Mouse (Mus musculus) thymus, postnatal 0 days (tissue): ENCODE data around the gene Cdh22. TPM values are rescaled to one million over a fixed set of nuclear protein-coding genes. Genes with fewer than 3 reads are reported as not detected.

Experiments
- DNase-seq: peaks from one replicate; pipeline ENCODE4 v3.0.0-alpha.2; 2015; ENCODE audit warnings: low spot score
- polyA plus RNA-seq: library from polyadenylated mRNA; unstranded; fragments of >200 nt; fragmentation: Nextera tagmentation; extraction: Ambion mirVana; gene quantifications from 2 replicates; pipeline ENCODE4 v1.2.1, GENCODE M21; 2015

Gene Cdh22
- polyA plus RNA-seq, 1 experiment from 2014 or later = 0.14 TPM

DNA sequence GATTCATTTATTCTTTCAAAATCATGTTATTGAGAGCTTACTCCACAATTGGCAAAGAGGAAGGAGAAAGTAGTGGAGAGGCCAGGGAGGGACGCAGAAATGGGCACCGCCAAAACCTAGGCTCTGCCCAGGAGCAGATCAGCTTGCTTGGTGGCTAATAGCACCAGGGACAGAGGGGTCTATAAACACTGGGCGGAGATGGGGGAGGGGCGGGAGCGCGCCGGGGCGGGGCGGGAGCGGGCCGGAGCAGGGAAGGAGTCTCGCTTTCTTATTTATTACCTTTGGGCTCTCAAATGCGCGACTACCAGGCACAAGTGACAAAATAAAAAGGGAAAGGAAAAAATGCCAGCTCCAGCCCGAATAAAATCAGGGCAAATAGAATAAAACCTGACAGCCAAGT lies 23.7 kb downstream of the Cdh22 start:
- DNase-seq = no peak

DNA sequence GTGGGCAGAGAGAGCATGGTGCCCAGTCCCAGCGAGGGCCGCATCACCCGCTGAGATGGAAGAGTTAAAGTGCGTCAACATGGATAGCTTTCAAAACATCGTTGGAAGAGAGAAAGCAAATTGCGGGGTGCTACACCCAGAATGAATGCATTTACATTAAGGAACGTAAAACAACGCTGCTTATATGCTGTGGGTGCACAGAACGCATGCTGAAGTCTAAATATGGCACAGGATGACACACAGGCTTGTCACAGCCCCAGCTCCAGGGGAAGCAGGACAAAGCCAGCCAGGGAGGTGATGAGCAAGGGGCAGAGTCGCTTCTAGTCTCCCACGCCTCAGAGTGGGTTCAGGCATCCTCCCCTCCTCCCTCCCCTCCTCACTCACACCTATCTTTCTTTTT lies 27.0 kb downstream of the Cdh22 start:
- DNase-seq = no peak

DNA sequence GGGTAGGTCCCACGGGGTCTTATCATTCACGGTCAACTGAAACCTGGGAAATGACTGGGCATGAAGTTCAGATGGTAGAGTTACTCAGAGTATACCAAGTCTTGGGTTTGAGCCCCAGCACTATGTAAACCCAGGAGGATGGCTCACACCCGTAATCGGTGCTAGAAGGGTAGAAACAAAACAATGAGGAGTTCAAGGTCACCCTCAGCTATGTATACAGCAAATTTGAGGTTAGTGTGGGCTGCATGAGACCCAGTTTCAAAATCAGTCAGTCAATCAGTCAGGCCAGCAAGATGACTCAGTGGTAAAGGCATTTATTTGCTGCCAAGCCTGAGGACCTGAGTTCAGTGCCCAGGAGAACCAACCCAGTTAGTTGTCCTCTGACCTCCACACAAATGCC lies 27.6 kb downstream of the Cdh22 start:
- DNase-seq = no peak

DNA sequence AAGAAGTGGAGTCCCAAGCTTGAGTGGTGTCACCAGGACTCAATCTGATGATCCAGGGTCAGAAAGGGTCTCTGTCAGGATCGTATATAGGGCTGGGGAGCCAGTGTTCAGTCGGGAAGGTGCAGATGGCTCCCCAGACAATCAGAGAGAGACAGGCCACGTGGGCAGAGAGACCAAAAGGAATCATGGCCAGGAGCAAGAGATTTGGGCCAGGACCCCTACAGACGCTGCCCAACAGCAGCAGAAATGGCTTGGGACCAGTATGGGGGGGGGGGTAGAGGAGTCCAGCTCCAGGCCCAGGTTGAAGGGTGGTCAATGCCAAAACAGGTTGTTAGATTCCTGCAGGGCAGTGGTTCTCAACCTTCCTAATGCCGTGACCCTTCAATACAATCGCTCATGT lies 29.2 kb downstream of the Cdh22 start:
- no peak for DNase-seq

DNA sequence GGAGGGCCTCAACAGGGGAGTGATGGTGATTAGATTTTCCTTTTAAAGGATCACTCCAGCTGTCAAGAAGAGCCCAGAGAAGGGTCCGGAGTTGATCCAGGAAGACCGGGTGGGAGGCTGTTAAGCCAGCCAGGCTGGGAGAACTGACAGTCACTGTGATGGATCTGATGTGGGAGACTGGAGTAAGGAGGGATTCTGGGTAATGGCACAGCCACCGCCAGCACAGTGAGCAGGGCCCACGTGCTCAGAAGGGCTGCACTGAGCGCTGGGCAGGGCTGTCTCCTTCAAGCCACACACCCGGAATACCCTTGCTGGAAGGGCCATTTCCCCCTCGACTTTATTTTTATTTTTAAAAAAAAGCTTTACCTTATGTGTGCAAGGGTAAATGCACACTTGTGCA lies 29.7 kb downstream of the Cdh22 start:
- no peak for DNase-seq

DNA sequence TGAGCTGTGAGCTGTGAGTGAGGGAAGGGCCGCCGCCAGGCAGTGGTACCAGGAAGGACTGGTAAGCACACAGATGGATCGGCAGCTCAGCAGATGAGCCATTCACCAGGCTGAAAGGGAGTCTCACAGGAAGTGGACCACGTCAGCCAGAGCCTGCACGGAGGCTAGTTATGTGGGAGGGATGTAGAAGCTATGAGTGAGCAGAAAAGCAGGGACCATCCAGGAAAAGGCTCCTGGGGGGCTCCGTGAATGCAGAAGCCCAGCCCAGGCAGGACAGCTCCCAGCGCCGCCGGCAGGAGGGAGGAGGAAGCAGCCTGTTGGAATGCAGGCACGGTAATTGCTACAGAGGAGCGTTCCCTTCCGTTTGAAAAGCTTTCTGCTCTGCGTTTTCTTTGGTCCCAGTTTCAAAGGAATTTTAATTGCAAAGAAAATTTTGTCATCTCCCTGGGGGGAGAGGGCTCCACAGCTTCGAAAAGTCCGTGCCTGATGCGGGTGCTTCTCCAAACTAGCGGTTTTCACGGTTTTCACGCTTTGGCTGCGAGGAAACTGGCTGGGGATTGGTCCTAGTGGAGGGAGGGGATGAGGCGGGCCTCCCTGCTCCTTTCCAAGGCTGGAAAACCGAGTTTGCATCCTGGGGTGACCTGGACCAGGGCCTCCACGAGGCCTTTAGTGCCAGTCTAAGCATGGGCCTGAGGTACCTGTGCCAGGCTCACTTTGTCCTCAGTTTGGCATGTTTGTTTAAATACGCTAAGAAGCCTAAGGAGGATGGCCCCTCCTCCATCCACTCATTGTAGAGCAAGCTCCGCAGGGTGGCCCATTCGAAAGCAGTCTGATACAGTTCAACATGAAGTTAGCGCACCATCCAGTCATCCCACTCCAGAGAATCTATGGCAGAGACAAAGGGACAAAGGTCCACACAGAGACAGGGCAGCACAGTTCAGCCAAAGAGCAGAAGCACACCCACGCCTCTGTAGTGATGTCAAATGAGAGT lies 32.6 kb downstream of the Cdh22 start:
- DNase-seq = peak; percentile 4

DNA sequence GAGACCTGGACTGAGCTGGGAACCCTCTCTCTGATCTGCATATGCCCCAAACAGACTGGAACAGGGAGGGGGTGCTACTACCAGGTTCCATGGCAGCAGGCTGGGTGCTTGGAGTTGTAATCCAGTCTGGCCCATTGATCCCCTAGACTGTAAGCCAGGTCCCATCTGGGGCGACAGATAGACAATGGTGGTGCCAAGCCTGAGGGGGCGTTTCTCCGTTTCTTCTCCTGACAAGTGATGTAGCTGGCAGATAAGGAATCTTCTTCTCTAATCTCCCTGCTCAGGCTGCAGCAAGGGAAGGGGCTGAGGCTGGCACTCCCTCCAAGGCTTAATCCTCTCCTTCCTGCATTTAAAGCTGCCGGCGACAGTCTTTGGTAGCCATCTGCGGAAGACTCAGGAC lies 37.1 kb downstream of the Cdh22 start:
- no peak for DNase-seq

DNA sequence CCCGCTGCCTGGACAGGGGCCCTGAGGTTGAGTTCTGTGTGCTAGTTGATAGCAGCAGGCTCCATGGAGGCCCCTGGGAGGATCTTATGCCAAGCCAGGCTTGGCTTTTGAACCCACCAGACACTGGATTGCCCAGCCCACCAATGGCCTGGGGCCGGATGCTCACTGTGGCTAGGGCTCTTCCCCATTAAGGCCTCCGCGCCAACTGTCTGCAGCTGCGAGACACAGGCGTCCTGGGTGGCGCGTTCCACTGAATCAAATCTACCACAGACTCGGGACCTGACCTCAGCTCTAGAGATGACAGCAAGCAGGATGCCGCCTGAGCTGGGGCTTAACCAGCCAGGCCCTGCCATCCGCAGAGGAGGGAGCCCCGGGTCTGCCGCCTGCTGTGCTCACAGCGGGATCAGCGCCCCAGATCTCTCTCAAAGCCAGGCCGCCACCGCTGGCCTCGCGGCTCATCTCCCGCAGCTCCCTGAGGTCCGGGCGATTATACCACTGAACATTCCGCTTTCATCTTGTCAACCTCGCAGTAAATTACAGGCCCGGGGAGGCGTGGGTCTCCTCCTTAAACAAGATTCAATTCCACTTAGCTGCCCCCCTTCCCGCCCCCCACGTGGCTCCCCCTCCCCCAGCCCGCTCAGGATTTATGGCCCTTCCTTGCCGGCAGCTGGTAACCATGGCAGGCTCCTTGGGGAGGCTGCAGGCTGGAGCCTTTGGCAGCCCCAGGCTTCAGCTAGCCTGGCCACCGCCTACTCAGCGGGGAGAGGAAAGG lies 39.1 kb downstream of the Cdh22 start:
- peak; percentile 5 for DNase-seq

DNA sequence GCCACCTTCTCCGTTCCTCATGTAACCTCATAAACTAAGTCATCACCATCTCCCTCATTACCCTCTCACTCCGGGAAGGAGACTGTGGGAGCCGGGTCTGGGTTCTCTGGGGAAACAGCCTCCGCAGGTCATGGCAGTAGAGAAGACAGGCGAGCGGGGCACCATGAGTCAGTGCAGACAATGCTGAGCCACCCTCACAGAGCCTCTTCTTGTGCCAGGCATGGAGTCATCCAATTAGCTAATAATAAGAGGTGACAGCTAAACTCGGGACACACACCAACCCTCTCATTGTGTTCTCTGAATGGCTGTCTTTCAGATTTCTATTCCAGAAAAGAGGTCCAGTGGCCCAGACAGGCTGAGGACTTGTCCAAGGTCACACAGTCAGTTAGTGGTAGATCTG lies 43.2 kb downstream of the Cdh22 start:
- DNase-seq = no peak

DNA sequence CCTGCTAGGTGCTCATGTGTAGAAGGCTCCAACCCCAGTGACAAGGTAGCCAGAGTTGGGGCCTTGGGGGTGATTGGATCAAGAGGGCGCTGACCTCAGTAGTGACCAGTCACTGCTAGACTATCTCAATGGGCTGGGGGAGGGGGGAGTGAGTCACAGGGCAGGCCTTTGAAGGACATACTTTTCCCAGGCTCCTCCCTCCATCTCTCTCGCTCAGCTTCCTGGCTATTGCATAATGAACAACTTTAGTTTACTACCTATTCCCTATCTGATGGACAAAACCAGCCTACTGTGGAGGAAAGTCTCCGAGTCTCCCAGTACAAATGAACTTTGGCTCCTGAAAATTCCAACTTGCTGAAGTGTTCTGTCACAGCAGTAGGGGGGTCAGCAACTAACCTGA lies 45.1 kb downstream of the Cdh22 start:
- DNase-seq = no peak

DNA sequence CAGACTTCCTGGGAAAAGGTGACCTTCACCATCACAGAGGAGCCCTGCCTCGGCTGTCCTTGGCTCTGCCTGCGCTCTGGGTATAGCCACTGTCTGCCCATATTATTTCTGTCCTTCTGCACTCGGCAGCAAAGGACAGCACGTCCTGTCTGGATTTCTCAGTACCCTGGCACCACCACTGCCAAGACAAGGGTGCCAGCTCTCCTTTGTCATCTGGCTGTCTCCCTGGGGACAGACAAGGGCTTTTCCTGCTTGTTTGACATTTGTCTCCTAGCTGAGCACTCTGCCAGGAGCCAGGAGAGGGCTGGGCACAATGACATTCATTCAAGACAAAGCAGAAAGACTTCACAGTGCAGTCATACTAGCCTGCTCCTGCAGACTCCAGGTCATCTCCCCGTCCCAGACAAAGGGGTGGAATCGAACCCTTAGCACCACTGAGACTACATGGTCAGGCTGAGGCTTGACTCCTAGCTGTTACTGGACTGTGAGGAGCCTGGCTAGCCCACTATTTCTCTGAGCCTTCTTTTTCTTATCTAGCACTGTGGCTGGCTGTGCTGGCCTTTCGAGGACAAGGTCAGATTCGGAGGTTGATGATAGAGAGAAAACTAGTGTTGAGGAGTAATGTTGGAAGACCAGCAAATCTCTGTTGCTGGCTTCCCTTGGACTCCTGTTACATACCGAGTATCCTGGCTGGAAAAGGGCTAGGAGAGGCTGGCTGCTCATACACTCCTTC lies 46.8 kb downstream of the Cdh22 start:
- no peak for DNase-seq

DNA sequence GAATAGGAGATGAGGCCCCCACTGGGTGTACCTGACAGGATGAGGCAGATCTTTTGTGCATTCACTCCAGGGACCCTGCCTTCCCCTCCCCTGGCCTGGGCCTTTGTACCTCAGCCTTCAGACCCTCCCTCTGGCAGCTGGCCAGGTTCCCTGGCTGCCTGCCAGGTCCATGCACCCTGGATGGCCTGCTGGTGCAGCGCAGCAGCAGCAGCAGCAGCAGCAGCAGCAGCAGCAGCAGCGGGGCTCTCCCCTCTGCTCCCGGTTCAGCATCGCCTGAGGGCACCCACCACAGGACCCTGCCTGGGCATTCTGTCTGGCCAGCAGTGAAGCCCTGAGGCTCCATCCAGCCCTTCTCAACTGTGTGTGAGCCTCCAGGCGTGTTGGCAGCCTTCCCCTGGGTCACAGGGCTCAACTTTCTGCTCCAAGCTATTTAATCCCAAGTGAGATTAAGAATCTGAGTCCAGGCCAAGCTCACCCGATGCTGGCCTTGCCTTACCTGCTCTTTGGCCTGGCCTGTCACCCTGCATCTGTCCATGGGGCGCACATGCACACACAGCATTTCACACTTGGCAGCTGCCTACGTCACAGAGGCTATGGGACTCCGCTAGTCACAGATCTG lies 50.5 kb downstream of the Cdh22 start:
- no peak for DNase-seq

DNA sequence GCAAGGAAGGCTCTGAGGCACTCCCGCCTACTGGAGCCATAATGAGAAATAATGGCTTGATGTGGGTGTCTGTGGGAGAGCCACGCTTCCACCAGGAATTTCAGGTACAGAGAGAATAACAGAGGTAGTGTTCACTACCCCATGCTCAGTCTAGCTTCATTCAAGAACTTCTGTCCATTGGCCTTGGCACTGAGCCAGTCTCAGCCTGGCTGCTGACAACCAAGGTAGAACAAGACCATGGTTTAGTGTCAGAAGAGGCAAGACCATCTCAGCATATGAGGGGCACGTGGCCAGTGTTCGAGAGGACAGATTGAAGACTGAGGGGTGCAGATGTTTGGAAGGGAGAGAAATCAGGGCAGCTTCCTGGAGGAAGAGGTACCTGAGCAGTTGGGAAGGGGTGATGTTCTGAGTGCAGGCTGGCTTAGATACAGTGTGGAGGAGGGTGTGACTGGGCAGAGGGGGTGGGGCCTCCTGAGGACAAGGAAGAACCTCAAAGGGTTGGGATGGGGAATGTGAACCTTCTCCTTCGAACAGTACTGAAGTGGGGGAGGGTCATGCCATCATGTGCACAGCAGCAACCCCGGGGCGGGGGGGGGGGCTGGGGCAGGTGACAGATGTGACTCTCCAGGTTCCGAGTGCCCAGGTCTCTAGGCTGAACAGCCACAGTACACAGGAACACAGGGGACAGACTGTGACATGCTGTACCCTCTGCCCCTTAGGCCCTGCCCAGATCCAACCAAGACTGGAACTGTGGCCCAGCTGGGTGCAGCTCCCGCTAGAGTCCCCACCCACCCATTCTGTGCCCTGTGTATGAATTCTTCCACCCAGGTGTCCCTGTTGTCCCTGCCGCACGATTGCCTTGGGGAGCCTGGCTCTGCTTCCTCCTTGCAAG lies 52.3 kb downstream of the Cdh22 start:
- DNase-seq = no peak

DNA sequence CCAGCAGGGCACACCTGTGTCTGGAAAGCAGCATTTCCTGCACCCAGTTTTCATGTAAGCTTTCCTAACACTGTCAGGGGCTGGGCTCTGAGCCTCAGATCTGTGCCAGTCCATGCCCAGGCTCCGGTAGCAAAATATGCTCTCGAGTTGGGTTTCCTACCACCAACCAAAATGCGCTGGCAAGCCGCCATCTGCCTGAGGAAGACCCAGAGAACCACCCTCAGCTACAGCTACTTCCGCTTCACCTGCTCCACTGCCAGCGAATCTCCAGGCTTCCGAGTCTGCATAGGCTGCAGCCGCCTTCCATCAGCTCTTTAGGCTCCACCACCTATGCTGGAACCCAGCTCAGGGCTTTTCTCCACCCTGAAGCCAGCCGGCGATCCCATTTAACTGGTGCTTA lies 55.4 kb downstream of the Cdh22 start:
- no peak for DNase-seq

DNA sequence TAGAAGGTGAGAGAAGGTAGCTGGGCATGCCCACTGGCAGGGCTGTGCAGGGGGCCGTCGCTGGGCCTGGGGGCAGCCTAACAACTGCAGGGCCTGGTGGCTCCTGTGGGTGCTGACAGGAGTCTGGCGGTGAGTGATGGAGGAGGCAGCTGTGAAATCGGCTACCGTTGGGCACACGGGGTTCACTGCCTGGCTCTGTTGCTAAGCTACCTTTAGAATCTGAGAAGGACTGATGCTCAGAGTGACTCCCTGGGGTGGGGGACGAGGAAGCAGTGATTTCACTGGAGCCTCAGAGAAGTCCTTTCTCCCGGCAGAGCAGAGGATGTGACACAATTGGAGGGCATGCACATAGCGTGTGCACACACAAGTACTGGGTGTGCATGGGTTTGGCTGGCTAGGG lies 57.7 kb downstream of the Cdh22 start:
- no peak for DNase-seq

DNA sequence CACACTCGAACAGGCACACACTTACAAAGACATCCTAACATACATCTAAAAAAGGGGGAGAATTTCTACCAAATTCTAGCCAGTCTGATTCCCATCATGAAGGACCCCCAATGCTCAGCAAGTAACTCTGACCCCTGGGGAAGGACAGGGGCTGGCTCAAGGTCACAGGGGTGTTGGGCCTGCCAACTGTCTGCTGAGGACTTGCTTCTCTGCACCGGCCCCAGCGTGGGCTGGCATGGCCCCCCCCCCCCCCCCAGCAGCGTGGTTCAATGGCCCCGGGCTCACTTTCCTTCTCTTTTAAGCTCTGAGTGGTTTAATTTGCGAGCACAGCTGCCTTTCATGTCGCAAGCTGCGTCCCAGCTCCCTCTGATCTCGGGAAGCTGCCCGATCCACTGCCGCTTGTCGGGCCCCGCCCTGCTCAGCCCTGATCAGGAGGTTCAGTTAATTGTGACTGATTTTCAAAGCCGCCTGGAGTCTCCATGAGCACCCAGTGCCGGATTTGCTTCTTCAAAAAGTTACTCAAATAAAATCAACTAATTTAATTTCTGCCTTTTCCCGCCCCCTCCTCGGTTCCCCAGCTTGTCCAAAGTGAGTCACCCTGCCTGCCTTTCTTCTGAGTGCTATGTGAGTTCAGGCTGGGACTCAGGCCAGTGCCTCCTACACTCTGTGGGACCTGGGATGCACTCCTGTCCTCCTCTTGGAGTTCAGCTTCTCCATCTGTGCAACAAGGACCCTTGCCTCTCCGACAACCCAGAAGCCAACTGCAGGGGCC lies 67.8 kb downstream of the Cdh22 start:
- DNase-seq = no peak

DNA sequence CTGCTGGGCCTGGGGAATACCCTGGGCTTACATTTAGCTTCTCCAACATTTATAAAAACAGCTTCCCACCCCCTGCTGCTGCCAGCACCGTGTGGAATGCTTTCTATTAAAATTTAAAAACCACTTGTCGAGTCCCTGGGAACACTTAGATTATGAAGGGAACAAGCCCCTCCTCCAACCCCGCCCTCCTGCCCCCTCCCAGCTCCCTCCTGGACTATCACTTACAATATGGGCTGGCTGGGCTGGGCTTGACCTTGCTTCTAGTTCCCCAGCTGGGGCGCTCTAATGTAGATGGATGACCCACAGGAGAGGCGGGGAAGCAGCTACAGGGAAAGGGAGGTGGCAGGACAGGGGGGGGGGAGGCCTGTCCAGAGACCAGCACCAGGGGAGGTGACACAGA lies 72.4 kb downstream of the Cdh22 start:
- no peak for DNase-seq

DNA sequence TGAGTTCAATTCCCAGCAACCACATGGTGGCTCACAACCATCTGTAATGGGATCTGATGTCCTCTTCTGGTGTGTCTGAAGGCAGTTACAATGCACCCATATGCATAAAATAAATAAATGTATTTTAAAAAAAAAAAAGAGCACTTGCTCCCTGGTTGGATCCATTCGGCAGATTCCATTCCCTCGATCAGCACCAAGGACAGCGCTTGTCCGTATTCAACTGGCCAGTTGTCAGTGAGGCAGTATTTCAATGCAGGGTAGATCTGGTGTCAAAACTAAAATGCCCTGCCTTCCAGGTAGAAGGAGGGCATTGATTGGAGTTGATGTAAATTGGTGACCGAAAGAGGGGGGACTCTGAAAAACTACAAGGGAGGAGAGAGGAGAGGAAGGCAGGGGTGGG lies 74.2 kb downstream of the Cdh22 start:
- peak; percentile 13 for DNase-seq

DNA sequence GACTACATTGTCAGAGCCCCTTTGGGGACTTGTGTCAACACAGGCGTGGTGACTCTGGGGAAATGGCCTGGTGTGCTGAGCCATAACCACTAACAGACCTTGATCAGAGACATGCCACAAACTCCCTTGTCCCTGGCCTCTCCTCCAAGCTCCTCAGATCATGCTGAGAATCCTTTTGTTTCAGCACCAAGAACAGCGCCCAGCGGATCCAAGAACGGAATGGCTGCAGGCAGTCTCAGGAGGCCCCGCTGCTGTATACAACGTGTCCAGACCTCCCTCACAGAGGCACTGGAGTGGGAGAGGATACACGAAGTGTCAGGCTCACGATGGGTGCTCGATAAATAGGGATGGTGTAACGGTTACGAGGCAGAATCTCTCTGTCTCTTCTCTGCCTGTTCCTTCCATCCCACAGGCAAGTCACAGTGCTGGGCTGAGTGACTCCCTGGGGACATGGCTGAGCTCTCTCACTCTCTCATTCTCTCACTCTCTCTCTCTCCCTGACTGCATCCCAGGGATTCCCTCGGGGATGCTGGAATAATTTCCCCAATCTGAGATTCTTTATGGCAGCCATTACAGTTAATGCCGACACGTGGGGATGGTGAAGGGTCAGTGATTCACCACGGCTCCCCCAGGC lies 75.5 kb downstream of the Cdh22 start:
- peak; percentile 45 for DNase-seq
